Mouse (Mus musculus): ENCODE data around the gene Tmem234.

Gene Tmem234

GRCm38 (mm10) chr4:129672878-129673449 lies 72.5 kb downstream of the Tmem234 start:
- no peak for DNase-seq
